Mouse (Mus musculus) testis, adult 2 months (tissue): ENCODE data around the gene Dis3.
"Not testable (repeated sequence)": the region's sequence is repeated elsewhere in the genome, so short reads cannot be mapped to it uniquely, and the experiment has no call there.

Experiments used
- CTCF ChIP-seq: fragments of 200-500 bp; IDR thresholded peaks from 2 replicates; pipeline ENCODE4 v1.5.1; 2012; ENCODE audit warnings: low read depth, mild to moderate bottlenecking, inconsistent platforms, low read length, moderate library complexity; ENCODE audit not compliant: control insufficient read depth, insufficient read depth, insufficient replicate concordance
- POLR2A ChIP-seq: fragments of 200-500 bp; IDR thresholded peaks from 2 replicates; pipeline ENCODE4 v1.6.1; 2012; ENCODE audit warnings: low read depth, mild to moderate bottlenecking, inconsistent platforms, low read length, moderate library complexity; ENCODE audit not compliant: control insufficient read depth

GRCm38 (mm10) chr14:99039308-99039707, 60.3 kb downstream of the Dis3 start:
- TF ChIP-seq CTCF, POLR2A: not testable (repeated sequence)
